Mouse (Mus musculus): ENCODE measurements at regions not wholly inside any gene's neighbourhood (a gene's known extent, or its start where the extent isn't known, plus 50 kb on each side); places are given as distances from the start of the nearest gene placed in this dataset.
A peak's percentile ranks its signal among the peaks of the same experiment; 100 is the strongest.
"Not testable (repeated sequence)": the region's sequence is repeated elsewhere in the genome, so short reads cannot be mapped to it uniquely, and the experiment has no call there.

GRCm38 (mm10) chr10:96374293-96375069 is 238.1 kb downstream of the Gm5426 start:
- DNase-seq: no peak

GRCm38 (mm10) chr10:96375070-96375447 is 238.7 kb downstream of the Gm5426 start:
- DNase-seq: no peak

GRCm38 (mm10) chr10:96377549-96377948 is 239.3 kb upstream of the Btg1 start:
- DNase-seq: peak in 1 of 2 experiments; percentile 12

GRCm38 (mm10) chr10:96379016-96379771 is 237.6 kb upstream of the Btg1 start:
- no peak for DNase-seq

- no peak for DNase-seq
Measured at GRCm38 (mm10) chr10:96381664-96382063, 235.1 kb upstream of the Btg1 start.

GRCm38 (mm10) chr10:96391748-96392147 is 225.1 kb upstream of the Btg1 start:
- DNase-seq: no peak

- DNase-seq: no peak
Measured at GRCm38 (mm10) chr10:96392836-96393235, 224.0 kb upstream of the Btg1 start.

GRCm38 (mm10) chr10:96394210-96394609 is 222.6 kb upstream of the Btg1 start:
- no peak for DNase-seq

GRCm38 (mm10) chr10:96395017-96395416 is 221.8 kb upstream of the Btg1 start:
- DNase-seq: no peak

GRCm38 (mm10) chr10:96397931-96398561 is 218.8 kb upstream of the Btg1 start:
- DNase-seq: no peak

- DNase-seq: no peak
Measured at GRCm38 (mm10) chr10:96398562-96399288, 218.1 kb upstream of the Btg1 start.

GRCm38 (mm10) chr10:96399636-96400400 is 217.0 kb upstream of the Btg1 start:
- no peak for DNase-seq

- DNase-seq: no peak
Measured at GRCm38 (mm10) chr10:96400793-96401192, 216.0 kb upstream of the Btg1 start.

- DNase-seq: no peak
Measured at GRCm38 (mm10) chr10:96406306-96406705, 210.5 kb upstream of the Btg1 start.

- DNase-seq: no peak
Measured at GRCm38 (mm10) chr10:96407846-96408245, 209.0 kb upstream of the Btg1 start.

GRCm38 (mm10) chr10:96408250-96408649 is 208.6 kb upstream of the Btg1 start:
- DNase-seq: no peak

GRCm38 (mm10) chr10:96410028-96410427 is 206.8 kb upstream of the Btg1 start:
- DNase-seq: no peak

- no peak for DNase-seq
Measured at GRCm38 (mm10) chr10:96414807-96415206, 202.0 kb upstream of the Btg1 start.

- not testable (repeated sequence) for DNase-seq
Measured at GRCm38 (mm10) chr10:96421506-96421905, 195.3 kb upstream of the Btg1 start.

GRCm38 (mm10) chr10:96427407-96427806 is 189.4 kb upstream of the Btg1 start:
- DNase-seq: no peak

- DNase-seq: no peak
Measured at GRCm38 (mm10) chr10:96430142-96430541, 186.7 kb upstream of the Btg1 start.

- peak in 1 of 2 experiments; percentile 7 for DNase-seq
Measured at GRCm38 (mm10) chr10:96435109-96435508, 181.7 kb upstream of the Btg1 start.
